Mouse (Mus musculus) gonadal fat pad, adult 2 months (tissue): ENCODE measurements around the gene Dkkl1. TPM values are rescaled to one million over a fixed set of nuclear protein-coding genes. Genes with fewer than 3 reads are reported as not detected.
"Not testable (repeated sequence)": the region's sequence is repeated elsewhere in the genome, so short reads cannot be mapped to it uniquely, and the experiment has no call there.

ENCODE experiments used
- DNase-seq: peaks from one replicate; pipeline ENCODE4 v3.0.0-alpha.2; 2012; ENCODE audit warnings: low read depth
- polyA plus RNA-seq: library from polyadenylated mRNA; depleted of rRNA; stranded (reverse); fragments of >200 nt; gene quantifications from 2 replicates; pipeline ENCODE4 v1.2.3, GENCODE M21; 2012; rRNA removed

The Dkkl1 gene
- polyA plus RNA-seq, result 11.5 and 18.9 TPM in 2 replicates

DNA sequence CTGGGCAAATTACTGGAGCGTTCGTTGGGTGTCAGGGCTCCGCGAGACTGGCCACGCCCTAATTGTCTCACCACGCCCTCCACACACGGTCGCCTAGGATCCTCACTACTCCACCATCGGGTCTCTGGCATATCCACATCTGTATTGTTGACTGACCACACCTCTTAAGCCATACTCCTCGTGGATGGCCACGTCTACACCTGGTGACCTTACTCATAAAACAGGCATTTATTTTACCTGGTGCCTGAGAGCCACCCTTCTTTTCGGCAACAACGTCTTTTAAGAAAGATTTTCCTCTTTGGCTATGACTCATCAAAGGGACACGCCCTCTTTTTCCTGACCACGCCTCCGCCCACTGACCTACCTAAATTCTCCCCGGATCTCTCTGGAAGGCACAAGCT lies at the start of gene Dkkl1:
Dkkl1 (minus strand) TSS at position 297 of the 401 bp plus-strand sequence.
- DNase-seq, result no peak

DNA sequence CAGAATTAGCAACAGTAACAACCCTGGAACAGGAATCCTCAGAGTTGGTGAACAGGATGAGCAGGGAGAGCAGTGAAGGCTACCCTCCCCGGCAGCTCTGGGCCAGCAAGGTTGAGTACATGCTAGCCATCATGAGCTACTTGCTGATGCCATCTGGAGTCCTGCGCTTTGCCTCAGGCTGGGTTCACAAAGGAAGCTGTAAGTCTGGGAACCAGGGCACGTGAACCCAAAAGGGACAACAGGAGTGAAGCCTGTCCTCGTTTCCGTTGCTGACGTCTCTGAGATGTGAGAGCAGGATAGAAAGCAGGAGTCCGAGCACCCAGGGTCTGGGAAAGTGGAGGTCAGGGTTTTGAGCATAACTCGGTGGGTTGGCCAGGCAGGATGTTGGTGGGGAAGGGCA lies 47.3 kb upstream of the Dkkl1 start:
- DNase-seq, result no peak

DNA sequence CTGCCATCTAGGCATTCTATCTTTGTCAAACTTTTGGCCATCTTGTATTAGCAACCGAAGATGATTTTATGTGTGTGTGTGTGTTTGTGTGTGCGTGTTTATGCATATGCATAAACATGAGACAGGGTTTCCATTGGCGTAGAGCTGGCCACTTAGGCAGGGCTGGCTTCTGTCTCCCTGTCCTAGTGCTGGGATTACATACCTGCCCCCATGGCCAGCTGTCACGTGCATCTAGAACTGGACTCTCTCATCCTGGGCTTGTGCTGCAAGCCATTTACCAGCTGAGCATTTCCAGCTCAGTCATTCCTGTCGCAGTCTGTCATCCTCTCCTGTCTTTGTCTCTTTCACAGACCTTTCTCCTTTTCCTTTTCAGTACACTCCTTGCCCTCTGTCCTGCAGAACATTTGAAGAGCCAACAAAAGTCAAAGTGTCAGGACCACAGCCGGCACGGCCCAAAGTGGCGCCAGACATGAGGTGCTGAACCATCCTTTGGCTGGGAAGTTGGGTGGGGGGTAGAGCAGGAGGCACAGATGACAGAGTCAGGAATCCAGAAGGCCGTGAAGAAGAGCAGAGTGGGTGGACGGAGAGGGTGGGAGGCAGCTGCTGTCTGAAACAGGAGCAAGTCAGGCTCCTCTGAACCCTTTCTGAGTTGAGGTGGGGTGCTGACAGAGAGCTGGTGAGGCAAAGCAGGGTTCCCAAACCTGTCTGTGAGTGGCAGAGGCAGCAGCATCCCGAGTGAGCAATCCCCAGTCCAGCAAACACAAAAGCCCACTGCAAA lies 45.3 kb upstream of the Dkkl1 start:
- DNase-seq, result no peak

DNA sequence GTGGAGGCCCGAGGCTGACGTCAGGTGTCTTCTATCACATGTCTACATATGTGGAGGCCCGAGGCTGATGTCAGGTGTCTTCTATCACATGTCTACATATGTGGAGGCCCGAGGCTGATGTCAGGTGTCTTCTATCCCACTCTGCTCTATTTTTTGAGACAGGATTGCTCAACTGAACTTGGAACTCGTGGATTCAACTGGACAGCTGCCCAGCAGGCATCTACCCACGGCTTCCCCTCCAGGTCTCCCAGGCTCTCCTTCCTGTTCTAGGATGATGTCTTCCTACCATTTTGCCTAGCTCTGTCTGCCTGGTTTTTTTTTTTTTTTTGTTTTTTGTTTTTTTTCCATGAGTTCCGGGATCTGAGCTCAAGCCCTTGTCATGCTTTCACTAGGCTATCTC lies 43.9 kb upstream of the Dkkl1 start:
- not testable (repeated sequence) for DNase-seq

DNA sequence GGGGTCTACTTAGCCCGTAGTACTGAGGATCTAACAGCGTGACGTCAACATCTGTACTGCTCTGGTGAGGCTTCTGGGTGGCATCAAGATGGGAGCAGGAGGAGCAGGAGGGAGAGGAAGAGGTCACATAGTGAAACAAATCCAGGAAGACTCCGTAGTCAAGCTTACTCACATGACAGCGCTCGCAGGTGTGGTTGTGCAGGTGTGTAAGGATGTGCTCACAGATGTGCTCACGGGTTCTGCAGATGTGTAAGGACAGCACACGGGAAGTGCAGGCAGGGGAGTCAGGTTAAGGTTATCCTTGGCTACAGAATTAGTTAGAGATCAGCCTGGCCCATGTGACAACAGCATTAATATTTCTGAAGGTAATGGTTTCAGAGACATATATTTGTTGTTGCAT lies 41.9 kb upstream of the Dkkl1 start:
- DNase-seq, result no peak

DNA sequence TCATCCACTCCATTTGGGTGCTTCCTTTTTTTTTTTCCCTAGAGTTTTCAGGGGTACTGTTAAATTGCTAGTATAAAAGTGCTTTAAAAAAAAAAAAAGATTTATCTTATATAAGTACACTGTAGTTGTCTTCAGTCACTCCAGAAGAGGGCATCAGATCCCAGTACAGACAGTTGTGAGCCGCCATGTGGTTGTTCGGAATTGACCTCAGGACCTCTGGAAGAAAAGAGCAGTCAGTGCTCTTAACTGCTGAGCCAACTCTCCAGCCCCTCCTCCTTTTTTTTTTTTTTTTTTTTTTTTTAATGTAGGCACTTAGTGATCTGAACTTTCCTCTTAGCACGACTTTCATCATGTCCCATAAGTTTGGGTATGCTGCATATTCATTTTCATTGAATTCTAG lies 35.7 kb upstream of the Dkkl1 start:
- DNase-seq, result no peak

DNA sequence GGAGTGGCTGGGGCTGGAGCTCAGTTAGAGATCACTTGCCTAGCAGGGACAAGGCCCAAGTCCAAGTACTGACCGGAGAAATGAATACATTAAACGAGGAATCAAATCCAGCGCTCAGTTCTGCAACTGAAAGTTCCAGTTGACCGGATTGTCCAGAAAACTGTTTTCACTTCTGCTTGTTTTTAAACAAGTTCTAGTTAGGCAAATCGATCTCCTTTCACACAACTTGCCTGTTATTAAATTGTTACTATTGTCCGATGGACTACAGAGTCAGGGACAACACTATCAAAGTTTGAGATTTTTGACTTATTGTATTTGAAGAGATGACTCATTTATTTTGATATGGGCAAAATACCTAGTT lies 29.4 kb upstream of the Dkkl1 start:
- no peak for DNase-seq

DNA sequence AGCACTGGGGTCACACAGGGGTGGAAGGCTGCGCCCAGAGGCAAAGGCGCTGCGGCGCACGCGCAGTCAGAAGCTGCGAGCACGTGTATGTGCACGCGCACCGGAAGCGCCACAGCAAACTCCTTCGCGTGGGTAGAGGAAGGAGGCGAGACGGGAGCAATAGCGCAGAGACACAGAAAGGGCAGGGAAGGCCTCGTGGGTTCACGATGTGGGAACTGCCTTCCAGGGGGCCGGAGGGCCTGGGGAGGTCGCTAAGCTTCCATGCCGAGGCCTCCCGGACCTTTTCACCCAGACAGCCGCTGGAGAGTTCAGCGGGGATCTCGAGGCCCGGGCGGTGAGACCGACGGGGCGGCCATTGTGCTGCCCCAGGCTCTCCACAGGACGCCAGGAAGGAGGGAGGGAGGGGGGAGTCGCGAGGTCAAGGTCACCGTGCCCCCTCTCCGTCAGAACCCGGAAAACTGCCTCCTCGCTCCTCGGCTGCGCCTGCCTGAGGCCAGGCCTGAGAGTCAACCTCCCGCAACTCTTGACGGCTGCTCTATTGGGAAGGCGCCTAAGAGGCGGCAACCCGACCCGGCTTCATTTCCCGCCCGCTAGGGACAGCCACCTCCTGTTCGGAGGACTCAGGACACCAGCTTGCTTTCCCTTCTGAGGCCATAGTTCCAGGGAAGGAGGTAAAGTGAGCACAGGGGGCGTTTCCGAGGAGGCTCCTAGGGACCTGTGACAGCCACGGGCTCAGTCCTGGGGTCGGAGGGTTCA lies 28.9 kb upstream of the Dkkl1 start, which contains the start of gene Slc6a16:
Slc6a16 (plus strand) TSS at position 453 of the 756 bp plus-strand sequence.
- DNase-seq, result no peak

DNA sequence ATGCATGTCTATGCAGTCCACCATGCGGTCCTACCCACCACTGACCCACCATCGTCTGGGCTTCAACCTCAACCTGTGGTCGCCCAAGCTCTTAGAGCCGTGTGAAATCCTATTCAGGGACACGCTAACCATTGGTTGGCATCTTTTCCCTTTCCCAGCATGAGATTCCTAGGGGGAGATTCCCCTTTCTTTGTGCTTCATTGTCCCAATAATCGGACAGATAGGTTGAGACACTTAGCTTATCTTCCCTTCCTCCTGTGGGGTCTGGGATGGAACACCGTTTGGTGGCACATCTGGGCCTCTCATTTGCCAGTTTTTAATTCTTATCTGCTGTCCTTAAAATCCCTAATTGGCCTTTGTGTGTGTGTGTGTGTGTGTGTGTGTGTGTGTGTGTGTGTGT lies 28.2 kb upstream of the Dkkl1 start:
- no peak for DNase-seq

DNA sequence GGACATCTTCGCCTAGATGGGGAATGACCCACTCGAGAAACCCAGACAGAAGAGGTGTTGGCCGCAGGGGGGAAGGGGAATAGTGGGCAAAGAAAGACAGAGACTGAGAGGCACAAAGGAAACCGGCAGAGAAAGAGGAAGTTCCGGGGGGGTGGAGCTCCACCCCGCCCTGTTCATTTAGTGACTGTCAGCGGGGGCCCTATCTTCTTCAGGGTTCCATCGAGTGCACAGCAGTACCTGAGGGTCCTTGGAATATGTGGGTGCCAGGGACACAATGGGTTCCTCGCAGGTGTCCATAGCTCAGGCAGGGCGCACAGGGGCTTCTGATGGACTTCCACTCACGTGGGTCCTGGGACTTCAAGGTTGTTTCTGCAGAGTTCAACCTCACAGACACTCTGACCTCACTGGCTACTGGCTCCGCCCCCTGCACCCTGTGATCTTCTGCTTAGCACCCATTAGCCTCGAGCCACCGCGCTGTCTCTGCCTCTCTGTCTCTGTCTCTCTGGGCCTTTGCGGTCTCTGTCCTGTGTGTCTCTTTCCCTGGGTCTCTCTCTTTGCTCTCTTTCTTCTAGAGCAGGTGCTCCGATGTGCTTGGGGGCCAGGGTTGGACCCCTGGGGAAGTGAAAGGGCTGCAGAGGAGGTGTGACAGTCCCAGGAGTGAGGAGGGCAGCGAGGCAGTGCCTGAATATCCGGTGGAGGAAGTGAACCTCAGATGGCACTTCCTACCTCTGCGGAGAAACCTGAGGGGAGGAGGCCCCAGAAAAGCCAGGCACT lies 27.0 kb upstream of the Dkkl1 start, which contains the start of gene Cd37:
Cd37 (minus strand) TSS at position 393 of the 774 bp plus-strand sequence.
- no peak for DNase-seq

DNA sequence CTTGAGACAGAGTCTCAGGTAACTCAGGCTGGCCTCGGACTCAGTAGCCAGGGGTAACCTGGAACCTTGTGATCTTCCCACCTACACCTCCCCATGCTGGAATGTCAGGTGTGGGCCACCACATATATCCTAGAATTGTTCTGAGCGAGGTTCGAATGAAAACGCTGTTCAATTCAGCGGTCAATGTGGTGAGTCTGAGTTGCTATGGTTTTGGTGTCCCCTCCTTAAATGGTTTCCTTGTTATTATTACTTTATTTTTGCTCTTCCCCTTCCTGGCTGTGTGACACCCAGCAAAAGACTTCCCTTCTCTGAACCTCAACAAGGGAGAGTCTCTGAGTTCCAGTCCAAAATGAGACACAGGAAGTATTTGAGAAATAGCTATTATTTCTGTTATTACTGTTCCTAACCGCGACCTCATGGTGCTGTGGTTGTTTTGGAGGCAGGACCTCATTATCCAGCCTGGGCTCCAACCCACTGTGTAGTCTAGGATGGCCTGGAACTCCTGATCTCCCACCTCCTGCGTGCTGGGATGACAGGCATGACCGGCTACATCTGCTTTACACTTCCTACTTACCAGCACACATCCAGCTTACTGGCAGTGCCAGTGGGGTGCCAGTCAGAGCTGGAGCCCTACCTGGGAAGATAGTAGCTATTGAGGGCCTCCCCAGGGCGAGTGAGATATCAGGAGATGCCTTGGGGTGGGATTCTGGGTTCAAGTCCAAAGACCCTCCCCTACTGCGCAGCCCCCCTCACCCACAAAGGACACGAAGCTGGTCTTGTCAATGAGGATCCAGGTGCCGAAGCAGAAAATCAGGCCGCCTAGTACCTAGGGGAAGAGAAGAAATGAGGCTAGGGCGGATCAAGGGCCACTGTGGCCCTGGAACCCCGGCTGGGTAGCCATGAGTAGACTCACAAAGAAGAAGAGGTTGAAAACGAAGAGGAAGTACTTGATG lies 26.1 kb upstream of the Dkkl1 start:
- no peak for DNase-seq

DNA sequence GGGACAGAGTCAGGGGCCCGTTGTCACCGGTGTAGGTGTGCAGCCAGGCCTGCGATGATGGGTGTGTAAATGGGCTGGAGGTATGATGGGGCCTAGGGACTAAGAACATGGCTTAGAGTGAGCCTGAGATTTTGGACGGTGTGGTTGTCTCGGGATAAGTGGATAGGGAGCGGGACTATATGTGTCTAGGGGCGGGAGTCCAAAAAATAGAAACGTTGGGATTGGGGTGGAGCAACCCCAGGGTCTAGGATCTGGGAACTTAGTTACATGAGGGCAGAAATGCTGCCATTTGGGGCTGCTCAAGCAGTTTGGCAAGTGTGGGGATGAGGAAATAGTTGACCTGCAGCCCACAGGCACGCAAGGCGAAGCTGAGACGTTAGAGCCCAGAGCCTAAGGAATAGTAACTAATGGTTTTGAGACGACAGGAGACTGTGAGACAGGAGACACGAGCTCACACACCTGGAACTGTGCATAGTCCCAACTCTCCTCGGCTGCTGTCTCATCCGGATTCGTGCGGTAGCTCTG lies 23.8 kb upstream of the Dkkl1 start:
- DNase-seq, result no peak

DNA sequence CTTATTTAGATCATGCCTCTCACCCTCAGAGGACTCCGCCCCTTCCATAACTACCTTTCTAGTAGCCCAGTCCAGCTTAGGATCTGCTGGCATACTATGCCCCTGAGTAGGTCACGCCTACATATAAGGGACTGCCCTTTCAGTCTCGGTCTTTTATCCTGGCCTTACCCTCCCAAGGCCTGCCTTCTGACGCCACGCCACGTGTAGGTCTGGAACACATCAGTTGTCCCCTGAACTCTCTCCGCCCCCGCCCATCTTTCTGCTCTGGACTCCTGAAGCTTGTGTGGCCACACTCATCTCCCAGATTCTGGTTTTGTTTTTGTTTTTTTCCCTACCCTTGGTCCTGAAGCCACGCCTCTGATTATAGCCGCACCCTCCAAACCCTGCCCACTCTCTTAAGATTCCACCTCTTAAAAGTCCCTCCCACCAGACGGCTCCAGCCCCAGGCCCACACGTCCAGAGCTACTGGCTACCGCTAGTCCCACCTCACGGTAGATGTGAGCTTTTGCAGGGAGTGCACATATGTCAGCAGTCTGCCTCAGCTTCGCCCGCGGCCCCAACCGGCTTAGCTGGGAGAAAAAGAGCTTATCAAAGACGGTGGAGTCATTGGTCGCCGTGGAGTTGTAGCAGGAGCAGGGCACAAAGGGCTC lies 23.1 kb upstream of the Dkkl1 start:
- no peak for DNase-seq

DNA sequence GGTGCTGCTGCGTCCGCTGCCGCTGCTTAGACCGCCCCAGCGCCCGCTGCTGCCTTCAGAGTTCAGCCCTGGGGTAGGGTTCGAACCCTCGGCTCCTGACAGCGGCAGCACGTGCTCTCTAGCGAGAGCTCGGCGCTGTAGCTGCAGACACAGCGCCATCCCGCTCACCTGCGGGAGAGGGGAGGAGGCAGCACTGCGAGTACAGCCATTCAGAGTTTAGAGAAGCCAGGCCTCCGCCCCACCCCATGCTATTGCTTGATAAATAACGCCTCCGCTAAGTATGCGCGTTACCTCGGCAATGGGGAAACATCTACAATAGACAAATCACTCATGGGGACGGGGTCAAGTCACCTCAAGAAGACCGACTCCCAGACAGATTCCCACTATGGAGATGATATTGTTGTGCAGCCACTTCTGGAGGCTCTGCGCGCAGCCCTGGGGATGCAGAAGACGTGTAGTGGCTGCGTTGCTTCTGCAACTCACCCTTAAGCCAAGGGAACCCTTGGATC lies 22.4 kb upstream of the Dkkl1 start:
- no peak for DNase-seq

DNA sequence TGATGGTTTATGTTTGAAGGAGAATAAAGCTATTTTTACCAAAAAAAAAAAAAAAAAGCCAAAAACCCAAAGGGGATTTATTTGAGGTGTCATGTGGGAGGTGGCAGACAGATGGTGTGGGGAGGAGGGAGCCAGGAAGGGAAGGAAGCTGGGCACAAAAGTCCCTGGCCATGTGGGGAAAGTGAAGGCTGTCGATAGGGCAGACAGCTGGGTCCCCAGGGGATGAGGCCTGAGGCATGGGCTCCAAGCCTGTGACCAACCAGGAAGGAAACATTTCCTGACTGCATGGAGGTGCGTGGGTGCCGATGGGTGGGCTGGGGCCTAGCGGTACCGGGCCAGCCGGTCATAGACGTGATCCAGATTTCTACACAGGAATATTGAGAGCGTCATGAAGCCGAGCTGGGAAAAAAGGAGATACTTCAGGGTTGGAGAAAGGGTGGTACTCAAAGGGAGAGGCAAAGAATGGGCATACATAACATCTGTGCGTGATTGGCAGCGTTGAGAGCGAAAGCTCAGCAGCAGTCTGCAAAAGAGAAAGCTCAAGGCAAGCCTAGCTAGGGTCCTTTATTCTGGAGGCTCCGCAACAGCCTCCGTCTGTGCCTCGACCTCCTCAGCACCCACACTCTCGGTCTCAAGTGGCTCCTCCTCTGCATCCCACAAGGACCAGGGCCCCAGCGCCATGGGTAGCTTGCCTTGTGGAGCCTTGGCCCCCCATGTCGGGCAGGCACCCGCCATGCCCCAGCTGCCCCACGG lies 21.8 kb upstream of the Dkkl1 start:
- DNase-seq, result no peak

DNA sequence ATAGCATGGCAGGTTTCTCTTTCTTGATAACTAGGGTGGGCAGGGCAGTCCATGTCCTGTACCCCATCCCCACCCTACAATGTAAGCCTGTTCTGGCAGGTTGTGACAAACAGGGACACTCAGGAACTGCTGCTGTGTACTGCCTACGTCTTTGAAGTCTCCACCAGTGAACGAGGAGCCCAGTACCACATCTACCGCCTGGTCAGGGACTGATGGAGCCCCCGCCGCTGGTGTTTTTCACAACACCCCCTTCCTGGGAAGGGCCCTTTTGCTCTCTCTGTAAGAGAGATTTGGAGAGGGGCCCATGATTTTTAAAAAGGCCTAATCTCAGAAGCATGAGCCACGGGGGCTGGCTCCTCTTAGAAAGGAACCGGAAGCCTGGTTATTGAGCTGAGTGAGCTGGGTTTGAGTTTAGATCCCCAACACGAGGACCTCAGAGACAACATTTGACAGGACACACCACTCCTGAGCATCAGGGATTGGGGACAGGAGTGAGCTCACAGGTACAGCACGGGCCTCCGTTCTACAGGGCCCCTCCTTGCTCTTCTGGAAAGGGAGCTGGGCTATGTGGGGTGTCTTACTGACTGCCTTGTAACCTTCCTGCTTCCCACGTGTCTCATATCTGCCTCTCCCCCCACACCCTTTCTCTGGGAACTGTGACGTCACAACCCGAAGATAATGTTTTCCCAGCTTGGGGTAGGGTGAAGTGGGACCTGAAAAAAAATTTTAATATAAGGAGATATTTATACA lies 20.9 kb upstream of the Dkkl1 start:
- no peak for DNase-seq

DNA sequence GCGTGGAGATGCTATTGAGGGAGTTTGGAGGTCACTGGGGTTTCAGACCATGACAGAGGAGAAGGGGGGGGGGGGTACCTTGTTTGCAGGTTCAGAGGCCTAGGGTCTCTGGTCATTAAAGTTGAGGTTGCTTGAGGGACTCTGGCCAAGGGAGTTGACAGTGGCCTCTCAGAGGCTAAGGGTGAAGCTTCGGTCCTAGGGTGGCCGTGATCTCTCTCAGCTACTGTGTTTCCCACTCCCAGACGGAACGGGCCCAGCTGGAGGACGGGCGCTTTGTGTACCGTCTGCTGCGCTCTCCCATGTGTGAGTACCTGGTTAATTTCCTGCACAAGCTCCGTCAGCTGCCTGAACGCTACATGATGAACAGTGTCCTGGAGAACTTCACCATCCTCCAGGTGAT lies 20.0 kb upstream of the Dkkl1 start:
- no peak for DNase-seq

DNA sequence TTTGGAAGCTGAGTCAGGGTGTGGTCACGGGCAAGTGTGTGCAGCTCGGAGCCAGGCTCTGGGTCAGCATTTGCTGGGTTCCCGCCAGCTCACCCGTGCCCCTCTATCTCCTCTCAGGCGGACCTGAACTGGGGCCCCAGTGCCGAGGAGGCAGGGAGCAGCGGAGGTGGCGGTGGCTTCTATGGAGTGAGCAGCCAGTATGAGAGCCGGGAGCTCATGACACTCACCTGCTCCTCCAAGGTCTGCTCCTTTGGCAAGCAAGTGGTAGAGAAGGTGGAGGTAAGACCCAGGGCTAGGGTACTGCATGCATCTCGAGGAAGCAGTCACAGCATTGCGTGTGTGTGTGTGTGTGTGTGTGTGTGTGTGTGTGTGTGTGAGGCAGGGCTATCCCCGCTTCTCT lies 19.2 kb upstream of the Dkkl1 start:
- DNase-seq, result no peak
